Mouse (Mus musculus) CH12.LX (cell line): ENCODE data around the gene Fgf14.

Experiments used
- EP300 ChIP-seq: IDR thresholded peaks from 2 replicates; pipeline ENCODE4 v1.6.1; 2011; ENCODE audit warnings: low read length, improper control_type of control experiment
- JUND ChIP-seq: conservative IDR thresholded peaks from 2 replicates; pipeline ENCODE4 v1.6.1; 2011; ENCODE audit warnings: low read depth, low read length, improper control_type of control experiment
- MAX ChIP-seq: IDR thresholded peaks from 2 replicates; pipeline ENCODE4 v1.6.1; 2011; ENCODE audit warnings: low read length, improper control_type of control experiment
- MAZ ChIP-seq: IDR thresholded peaks from 2 replicates; pipeline ENCODE4 v1.6.1; 2012; ENCODE audit warnings: low read depth, mild to moderate bottlenecking, inconsistent platforms, low read length, improper control_type of control experiment, moderate library complexity
- NELFE ChIP-seq: IDR thresholded peaks from 2 replicates; pipeline ENCODE4 v1.6.1; 2011; ENCODE audit warnings: low read depth, low read length, improper control_type of control experiment
- POLR2A ChIP-seq: IDR thresholded peaks from 2 replicates; pipeline ENCODE4 v1.6.1; 2011; ENCODE audit warnings: low read depth, mild to moderate bottlenecking, improper control_type of control experiment, low read length
- POLR2AphosphoS2 ChIP-seq: IDR thresholded peaks from 2 replicates; pipeline ENCODE4 v1.6.1; 2011; ENCODE audit warnings: low read depth, low read length, improper control_type of control experiment
- UBTF ChIP-seq: IDR thresholded peaks from 2 replicates; pipeline ENCODE4 v1.6.1; 2012; ENCODE audit warnings: low read depth, mild to moderate bottlenecking, inconsistent platforms, low read length, improper control_type of control experiment, moderate library complexity
- ZC3H11A ChIP-seq: IDR thresholded peaks from 2 replicates; pipeline ENCODE4 v1.6.1; 2012; ENCODE audit warnings: low read depth, mild to moderate bottlenecking, inconsistent platforms, low read length, improper control_type of control experiment

DNA sequence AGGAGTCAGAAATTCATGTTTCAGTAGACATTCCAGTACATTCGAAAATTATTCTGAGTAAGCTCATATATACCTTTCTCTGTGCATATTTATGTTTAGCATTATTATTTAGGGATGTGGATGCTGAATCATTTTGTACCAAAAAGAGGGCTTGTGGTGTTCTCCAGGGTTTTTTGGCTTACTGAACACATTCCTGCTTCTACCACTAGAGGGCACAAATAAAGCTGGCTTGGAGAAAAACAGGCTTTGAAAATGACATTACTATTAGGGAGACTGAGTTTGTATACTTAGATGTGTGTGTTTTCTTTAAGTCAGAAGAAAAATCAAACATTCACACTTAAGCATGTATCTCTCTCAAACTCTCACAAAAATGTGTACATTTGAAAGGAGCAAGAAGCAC is 266.0 kb downstream of the Fgf14 start:
- TF ChIP-seq ZC3H11A (no peak), MAX (no peak), POLR2AphosphoS2 (no peak), MAZ (no peak), EP300 (no peak), NELFE (no peak), POLR2A (no peak), UBTF (no peak), JUND (no peak)
